Mouse (Mus musculus): ENCODE results near the gene Ccdc115.

Gene Ccdc115

DNA sequence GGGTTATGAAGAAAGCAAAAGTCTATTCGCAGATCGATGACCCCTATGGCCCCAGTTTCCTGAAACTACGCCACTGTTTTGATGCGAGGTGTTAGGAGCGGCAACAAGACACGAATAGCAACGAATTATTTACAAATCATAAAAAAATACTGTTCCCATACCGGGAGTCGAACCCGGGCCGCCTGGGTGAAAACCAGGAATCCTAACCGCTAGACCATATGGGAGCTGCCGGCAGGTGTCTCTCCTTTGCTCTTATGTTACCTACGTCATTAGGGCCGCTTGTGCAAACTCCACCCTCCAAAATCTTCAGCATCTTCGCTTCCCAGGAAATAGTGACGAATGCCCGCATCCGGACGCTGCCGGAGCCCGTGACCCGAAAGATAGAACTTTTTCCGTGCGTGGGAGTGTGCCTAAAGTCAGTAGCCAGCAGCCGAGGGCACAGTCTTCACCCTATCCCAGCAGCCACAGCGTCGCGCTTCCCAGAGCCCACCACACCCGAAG, 4.8 kb downstream of the Ccdc115 start:
- H3K36me3 ChIP-seq (ENCODE audit: insufficient read depth, low read length) = peaks cover 22% of the 10 kb centered on the region
- peaks cover 7% of the 10 kb centered on the region for H3K27me3 ChIP-seq (ENCODE audit: insufficient read depth, low read length)
- H3K4me1 ChIP-seq (replicated peaks; ENCODE audit: low read depth, low read length) = peaks cover 35% of the 10 kb centered on the region
- H3K9me3 ChIP-seq (ENCODE audit: low read length) = peaks cover 37% of the 10 kb centered on the region
- TF ChIP-seq POU5F1 (IDR thresholded peaks at IDR 0.05; ENCODE audit: borderline replicate concordance, low read length) (no peak), CTCF (conservative IDR thresholded peaks at IDR 0.05; ENCODE audit: low read length) (no peak), NANOG (IDR thresholded peaks at IDR 0.05; ENCODE audit: borderline replicate concordance, low read length) (no peak)
- peak overlapping the region; percentile 85 for H3K4me3 ChIP-seq (replicated peaks; ENCODE audit: low read length)

DNA sequence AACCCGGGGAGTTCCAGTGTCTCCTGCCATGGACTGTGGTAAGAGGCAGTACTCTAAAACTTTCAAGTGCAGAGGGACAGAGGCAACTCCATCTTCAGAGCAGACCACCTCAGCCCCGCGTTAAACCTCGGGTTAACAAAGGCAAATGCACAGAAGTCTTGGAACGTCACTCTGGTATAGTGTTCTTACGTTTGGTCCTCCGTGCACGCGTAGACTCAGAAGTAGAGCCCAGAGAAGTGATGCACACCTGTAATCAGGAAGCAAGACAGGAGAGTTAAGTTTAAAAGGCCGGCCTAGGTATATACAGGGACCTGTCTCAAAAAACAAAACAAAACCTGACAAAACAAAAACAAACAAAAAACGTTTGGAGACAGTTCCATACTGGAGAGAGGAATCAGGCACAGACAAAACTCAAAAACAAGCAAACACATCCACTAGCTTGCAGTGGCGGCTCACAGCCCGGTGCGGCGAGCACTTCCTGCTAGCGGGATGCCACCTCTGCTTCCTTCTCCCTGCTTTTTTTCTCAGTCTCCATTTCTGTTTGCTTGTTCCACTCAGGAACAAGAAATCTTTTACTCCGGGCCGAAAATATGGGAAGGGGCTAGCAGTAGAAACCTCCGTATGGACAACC, 5.5 kb downstream of the Ccdc115 start:
- peaks cover 22% of the 10 kb centered on the region for H3K36me3 ChIP-seq (ENCODE audit: insufficient read depth, low read length)

DNA sequence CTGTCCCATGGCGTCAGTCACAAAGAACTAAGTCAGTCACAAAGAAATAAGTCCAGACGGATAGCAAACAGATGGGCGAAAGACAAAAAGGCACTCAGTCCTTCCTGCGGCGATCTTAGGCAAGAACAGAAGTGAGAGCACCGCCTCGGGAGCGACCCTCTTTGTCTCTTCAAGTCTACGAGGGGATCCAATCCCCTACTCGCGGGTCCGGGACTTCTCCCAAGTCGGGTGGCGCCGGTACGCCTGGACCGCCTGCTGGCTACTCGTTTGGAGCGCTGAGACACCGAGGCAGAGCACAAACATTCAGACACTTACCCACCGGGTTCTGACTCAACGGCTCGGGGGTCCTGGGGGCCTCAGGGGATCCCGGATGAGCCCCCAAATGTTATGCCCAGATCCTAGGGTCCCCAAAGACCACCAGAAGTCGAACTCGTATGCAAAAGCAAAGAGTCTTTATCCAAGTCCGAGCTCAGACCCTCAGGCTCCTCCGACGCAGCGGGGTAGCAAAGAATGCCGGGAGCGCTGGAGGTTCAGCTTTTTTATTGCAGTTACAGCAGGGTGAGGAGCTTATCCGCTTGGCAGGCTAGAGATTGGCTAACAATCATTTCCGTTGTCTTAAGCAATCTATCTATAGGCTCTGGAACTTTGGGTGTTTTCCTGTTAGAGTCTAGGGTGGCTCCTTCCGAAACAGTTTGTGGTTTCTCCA, 6.5 kb downstream of the Ccdc115 start:
- Histone ChIP-seq H3K9me3 (ENCODE audit: low read length) (peaks cover 55% of the 10 kb centered on the region), H3K27me3 (ENCODE audit: insufficient read depth, low read length) (peaks cover 7% of the 10 kb centered on the region), H3K4me3 (replicated peaks; ENCODE audit: low read length) (peak overlapping the region; percentile 68), H3K4me1 (replicated peaks; ENCODE audit: low read depth, low read length) (peaks cover 30% of the 10 kb centered on the region), H3K36me3 (ENCODE audit: insufficient read depth, low read length) (peaks cover 21% of the 10 kb centered on the region)
- 0 out of 2 replicates have a peak, but pooled peaks have one; percentile 27 for TF ChIP-seq NANOG (IDR thresholded peaks at IDR 0.05; ENCODE audit: borderline replicate concordance, low read length)
- no peak for TF ChIP-seq CTCF (conservative IDR thresholded peaks at IDR 0.05; ENCODE audit: low read length)
- no peak for TF ChIP-seq POU5F1 (IDR thresholded peaks at IDR 0.05; ENCODE audit: borderline replicate concordance, low read length)

More for the DNA sequence above, 5.5 kb downstream of the Ccdc115 start:
- TF ChIP-seq CTCF (conservative IDR thresholded peaks at IDR 0.05; ENCODE audit: low read length) = no peak
- no peak for TF ChIP-seq POU5F1 (IDR thresholded peaks at IDR 0.05; ENCODE audit: borderline replicate concordance, low read length)
- TF ChIP-seq NANOG (IDR thresholded peaks at IDR 0.05; ENCODE audit: borderline replicate concordance, low read length) = no peak
- H3K4me1 ChIP-seq (replicated peaks; ENCODE audit: low read depth, low read length) = peaks cover 35% of the 10 kb centered on the region
- H3K4me3 ChIP-seq (replicated peaks; ENCODE audit: low read length) = peak overlapping the region; percentile 85
- peaks cover 7% of the 10 kb centered on the region for H3K27me3 ChIP-seq (ENCODE audit: insufficient read depth, low read length)
- H3K9me3 ChIP-seq (ENCODE audit: low read length) = peaks cover 44% of the 10 kb centered on the region

DNA sequence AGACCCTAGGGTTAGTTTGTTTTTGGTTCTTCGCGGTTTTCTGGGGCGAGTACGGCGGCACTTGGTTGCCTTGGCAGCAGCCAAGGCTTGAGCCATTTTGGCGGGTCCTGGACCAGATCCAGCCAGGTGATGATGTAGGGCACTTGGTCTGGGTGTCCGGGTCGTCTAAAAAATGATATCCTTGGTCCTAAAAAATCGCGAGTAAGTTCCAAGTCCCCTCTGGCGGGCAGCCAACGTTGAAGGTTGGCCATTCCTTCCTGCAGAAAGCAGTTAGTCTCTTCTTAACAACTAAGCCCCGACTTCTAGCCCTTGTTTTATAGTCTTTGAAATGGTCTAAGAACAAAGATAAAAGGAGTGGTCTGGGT, 7.1 kb downstream of the Ccdc115 start:
- TF ChIP-seq POU5F1 (IDR thresholded peaks at IDR 0.05; ENCODE audit: borderline replicate concordance, low read length) (no peak), NANOG (IDR thresholded peaks at IDR 0.05; ENCODE audit: borderline replicate concordance, low read length) (no peak)
- peaks cover 60% of the 10 kb centered on the region for H3K9me3 ChIP-seq (ENCODE audit: low read length)
- peaks cover 7% of the 10 kb centered on the region for H3K27me3 ChIP-seq (ENCODE audit: insufficient read depth, low read length)
- peaks cover 24% of the 10 kb centered on the region for H3K4me1 ChIP-seq (replicated peaks; ENCODE audit: low read depth, low read length)
- H3K36me3 ChIP-seq (ENCODE audit: insufficient read depth, low read length) = peaks cover 15% of the 10 kb centered on the region
- peak overlapping the region; percentile 68 for H3K4me3 ChIP-seq (replicated peaks; ENCODE audit: low read length)

DNA sequence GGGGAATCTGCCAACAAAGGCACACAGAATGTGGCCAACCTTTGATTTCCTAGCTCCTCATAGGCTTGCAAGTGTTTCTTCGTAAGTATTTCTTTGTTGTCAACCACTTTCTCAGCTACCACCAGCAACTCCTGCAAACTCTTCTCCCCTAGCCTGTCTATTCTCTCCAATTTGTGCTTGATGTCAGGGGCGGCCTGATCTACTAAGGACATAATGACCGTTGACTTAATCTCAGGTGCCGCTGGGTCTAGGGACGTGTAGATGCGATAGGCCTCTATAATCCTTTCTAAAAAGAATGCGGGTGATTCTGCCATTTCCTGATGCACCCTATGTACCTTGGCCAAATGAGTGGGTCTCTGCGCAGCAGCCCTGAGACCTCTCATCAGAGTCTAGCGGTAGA, 8.0 kb downstream of the Ccdc115 start:
- H3K27me3 ChIP-seq (ENCODE audit: insufficient read depth, low read length) = peaks cover 7% of the 10 kb centered on the region
- peaks cover 70% of the 10 kb centered on the region for H3K9me3 ChIP-seq (ENCODE audit: low read length)
- H3K4me1 ChIP-seq (replicated peaks; ENCODE audit: low read depth, low read length) = peaks cover 23% of the 10 kb centered on the region
- TF ChIP-seq CTCF (conservative IDR thresholded peaks at IDR 0.05; ENCODE audit: low read length) (no peak), POU5F1 (IDR thresholded peaks at IDR 0.05; ENCODE audit: borderline replicate concordance, low read length) (no peak), NANOG (IDR thresholded peaks at IDR 0.05; ENCODE audit: borderline replicate concordance, low read length) (no peak)
- H3K4me3 ChIP-seq (replicated peaks; ENCODE audit: low read length) = no peak overlapping the region
- peaks cover 7% of the 10 kb centered on the region; the same call in 1 of the 2 replicates for H3K36me3 ChIP-seq (ENCODE audit: insufficient read depth, low read length)

DNA sequence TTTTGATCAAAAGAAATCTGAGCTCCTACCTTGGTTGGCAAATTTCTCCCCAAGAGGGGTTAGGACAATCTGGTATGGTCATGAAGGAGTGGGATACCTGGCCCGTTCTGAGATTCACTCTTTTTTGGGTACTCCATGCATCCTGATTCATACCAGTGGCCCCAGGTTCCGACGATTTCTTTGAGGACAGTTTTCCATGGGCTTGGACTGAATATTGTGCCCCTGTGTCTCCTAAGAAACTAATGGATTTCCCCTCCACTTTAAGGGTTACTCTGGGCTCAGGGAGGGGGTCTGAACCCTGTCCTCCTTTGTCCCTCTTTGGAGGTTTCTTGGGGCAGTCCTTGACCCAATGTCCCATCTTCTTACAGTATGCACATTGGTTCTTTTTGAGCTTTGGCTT, 8.5 kb downstream of the Ccdc115 start:
- peaks cover 7% of the 10 kb centered on the region for H3K27me3 ChIP-seq (ENCODE audit: insufficient read depth, low read length)

DNA sequence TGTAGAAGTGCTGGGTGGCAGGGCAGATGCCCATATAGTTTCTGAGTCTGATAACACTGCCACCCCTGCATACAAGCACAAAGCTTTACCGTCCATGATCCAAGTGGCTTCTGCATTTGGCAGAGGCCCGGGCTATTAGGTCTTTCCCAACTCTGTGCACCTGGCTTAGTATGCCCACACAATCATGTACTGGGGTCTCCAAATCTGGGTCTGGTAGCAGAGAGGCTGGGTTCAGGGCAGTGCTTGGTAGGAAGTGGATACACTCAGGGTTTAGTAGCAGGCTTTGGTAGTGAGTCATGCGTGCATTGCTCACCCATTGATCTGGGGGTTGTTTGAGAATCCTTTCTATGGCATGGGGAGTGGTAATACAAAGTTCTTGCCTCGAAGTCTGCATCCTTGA, 10.2 kb downstream of the Ccdc115 start:
- peaks cover 88% of the 10 kb centered on the region for H3K9me3 ChIP-seq (ENCODE audit: low read length)
- H3K4me1 ChIP-seq (replicated peaks; ENCODE audit: low read depth, low read length) = peaks cover 11% of the 10 kb centered on the region; the same call in 1 of the 2 replicates
- peaks cover 7% of the 10 kb centered on the region for H3K27me3 ChIP-seq (ENCODE audit: insufficient read depth, low read length)
- peak overlapping the region; percentile 17; the same call in 1 of the 2 replicates for H3K4me3 ChIP-seq (replicated peaks; ENCODE audit: low read length)
- H3K36me3 ChIP-seq (ENCODE audit: insufficient read depth, low read length) = 0 out of 2 replicates have a peak, but pooled peaks cover 5% of the 10 kb centered on the region
- TF ChIP-seq NANOG (IDR thresholded peaks at IDR 0.05; ENCODE audit: borderline replicate concordance, low read length) (no peak), CTCF (conservative IDR thresholded peaks at IDR 0.05; ENCODE audit: low read length) (no peak), POU5F1 (IDR thresholded peaks at IDR 0.05; ENCODE audit: borderline replicate concordance, low read length) (no peak)

More for the DNA sequence above, 8.5 kb downstream of the Ccdc115 start:
- TF ChIP-seq CTCF (conservative IDR thresholded peaks at IDR 0.05; ENCODE audit: low read length) (no peak), NANOG (IDR thresholded peaks at IDR 0.05; ENCODE audit: borderline replicate concordance, low read length) (no peak), POU5F1 (IDR thresholded peaks at IDR 0.05; ENCODE audit: borderline replicate concordance, low read length) (no peak)
- peaks cover 74% of the 10 kb centered on the region for H3K9me3 ChIP-seq (ENCODE audit: low read length)
- H3K36me3 ChIP-seq (ENCODE audit: insufficient read depth, low read length) = 0 out of 2 replicates have a peak, but pooled peaks cover 5% of the 10 kb centered on the region
- H3K4me3 ChIP-seq (replicated peaks; ENCODE audit: low read length) = no peak overlapping the region
- peaks cover 21% of the 10 kb centered on the region for H3K4me1 ChIP-seq (replicated peaks; ENCODE audit: low read depth, low read length)

DNA sequence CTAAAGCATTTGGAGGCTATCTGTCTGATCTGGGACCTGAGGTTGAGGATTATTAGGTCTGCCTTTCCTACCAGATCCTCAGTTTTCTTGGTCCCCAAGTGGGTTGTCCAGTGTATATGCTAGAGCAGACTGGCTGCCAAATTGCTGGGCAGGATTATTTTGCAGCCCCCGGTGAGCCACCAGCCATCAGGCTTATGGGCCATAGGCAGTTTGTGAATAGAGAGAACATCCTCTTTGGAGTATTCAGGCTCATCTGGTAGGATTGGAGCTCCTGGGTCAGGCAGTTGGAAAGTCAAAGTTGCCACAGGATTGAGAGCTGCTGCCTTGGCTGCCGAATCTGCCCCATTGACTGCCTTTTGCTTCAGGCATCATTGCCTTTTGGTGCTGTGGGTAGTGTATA, 11.0 kb downstream of the Ccdc115 start:
- 0 out of 2 replicates have a peak, but pooled peaks cover 5% of the 10 kb centered on the region for H3K36me3 ChIP-seq (ENCODE audit: insufficient read depth, low read length)
- peaks cover 7% of the 10 kb centered on the region for H3K27me3 ChIP-seq (ENCODE audit: insufficient read depth, low read length)
- H3K9me3 ChIP-seq (ENCODE audit: low read length) = peaks cover 88% of the 10 kb centered on the region
- no peak overlapping the region for H3K4me3 ChIP-seq (replicated peaks; ENCODE audit: low read length)
- TF ChIP-seq POU5F1 (IDR thresholded peaks at IDR 0.05; ENCODE audit: borderline replicate concordance, low read length) (no peak), NANOG (IDR thresholded peaks at IDR 0.05; ENCODE audit: borderline replicate concordance, low read length) (no peak), CTCF (conservative IDR thresholded peaks at IDR 0.05; ENCODE audit: low read length) (no peak)
- H3K4me1 ChIP-seq (replicated peaks; ENCODE audit: low read depth, low read length) = peaks cover 5% of the 10 kb centered on the region; the same call in 1 of the 2 replicates

All from E14TG2a.4 (cell line).